Mouse (Mus musculus): Measurements from ENCODE around the gene Foxa2.

GRCm38 (mm10) chr2:148042126-148042640 is 4.6 kb downstream of the Foxa2 start:
- TF ChIP-seq CTCF (IDR thresholded peaks at IDR 0.05; ENCODE audit: low read depth) (no peak), EP300 (optimal IDR thresholded peaks at IDR 0.05) (no peak)
